Mouse (Mus musculus): ENCODE measurements around the gene Wrap53.

DNA sequence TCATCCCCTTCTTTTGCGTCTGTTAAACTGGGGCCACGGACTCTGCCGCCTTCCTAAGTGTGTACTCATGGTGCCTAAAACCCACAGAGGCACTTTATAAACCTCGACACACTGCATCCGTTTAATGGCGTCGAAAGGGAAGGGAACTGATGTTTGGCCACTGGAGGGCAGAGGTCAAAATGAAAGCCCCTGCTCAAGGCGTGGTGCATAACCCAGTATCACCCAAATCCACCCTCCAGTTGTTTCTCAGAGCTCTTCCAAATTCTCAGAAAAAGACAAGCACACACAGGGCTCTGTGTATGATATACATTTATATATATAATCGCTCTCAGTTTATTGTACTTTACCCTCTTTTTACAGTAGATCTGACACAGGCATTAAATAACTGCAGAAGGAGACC, 19.4 kb upstream of the Wrap53 start:
- TF ChIP-seq CTCF (IDR thresholded peaks at IDR 0.05) (peak; percentile 15; the same call in 1 of the 2 replicates), EP300 (IDR thresholded peaks at IDR 0.05) (no peak)

All from lung, postnatal 0 days (tissue).